Mouse (Mus musculus) naive thymus-derived CD4-positive, alpha-beta T cell, adult 2 months (primary cell): Measurements from ENCODE around the gene Tal1.

Source experiments
- DNase-seq: peaks from one replicate; pipeline ENCODE4 v3.0.0-alpha.2; 2011; ENCODE audit warnings: low read depth

Gene Tal1

DNA sequence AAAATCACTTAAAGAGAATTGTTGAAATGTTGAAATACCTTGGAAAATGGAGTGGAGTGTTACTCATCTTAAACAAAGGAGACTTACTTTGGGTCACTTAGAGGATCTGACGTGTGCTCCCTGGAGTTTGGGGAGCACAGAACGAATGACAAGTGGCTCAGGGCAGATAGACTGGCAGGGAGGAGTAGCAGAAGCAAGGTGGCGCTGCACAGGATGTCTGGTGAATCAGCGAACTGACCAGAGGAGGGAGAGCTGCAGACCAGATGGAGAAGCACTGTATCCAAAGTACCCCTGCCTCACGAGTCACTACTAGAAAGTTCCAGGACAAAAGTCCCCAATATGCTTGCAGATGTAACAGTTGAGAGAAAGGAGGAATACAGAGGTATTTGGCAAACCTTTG, 57.0 kb downstream of the Tal1 start:
- DNase-seq: no peak

GRCm38 (mm10) chr4:115119642-115120041, 63.4 kb downstream of the Tal1 start:
- DNase-seq: no peak

DNA sequence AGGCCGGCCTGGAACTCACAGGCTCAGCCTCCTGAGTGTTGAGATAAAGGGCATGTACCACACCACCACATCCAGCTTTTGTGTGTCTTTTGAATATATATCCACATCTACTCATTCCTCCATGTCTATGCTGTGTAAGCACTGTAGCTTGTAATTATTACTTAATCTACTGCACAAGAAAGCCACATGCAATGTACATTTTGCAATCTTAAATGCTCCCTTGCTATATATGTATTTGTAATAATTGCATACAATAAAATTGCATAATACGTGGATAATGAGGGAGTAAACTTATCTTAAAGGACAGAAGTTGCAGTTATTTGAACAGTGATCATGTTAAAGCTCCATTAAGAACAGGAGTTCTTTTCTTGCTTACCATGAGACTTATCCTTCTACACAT, 64.9 kb downstream of the Tal1 start:
- DNase-seq: no peak
